Mouse (Mus musculus) bone marrow macrophage, adult 2 months (primary cell): ENCODE measurements around the gene Cog5.

ENCODE experiments used
- CTCF ChIP-seq: IDR thresholded peaks from 2 replicates; pipeline ENCODE4 v1.5.1; 2012; ENCODE audit warnings: low read depth, mild to moderate bottlenecking, low read length, moderate library complexity
- POLR2A ChIP-seq: IDR thresholded peaks from 2 replicates; pipeline ENCODE4 v1.6.1; 2012; ENCODE audit warnings: mild to moderate bottlenecking, low read depth, low read length, borderline replicate concordance

DNA sequence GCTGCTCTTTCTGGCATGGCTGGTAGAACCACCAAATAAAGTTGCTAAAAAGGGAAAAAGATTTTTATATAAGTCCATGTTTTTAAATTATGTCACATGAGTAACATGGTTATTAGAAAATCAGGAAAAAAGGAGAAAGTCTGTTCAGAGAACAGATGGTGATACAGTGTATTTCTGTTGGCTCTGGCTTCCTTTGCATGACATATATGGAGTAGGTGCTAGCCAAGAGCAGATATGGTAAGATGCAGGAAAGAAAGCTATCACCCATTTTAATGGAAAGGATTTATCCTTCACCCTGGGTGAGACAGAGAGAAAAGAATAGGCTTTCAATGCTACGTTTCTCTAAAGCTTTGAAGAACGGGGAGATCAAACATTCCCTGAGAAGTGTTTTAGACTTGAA is 99.8 kb downstream of the Cog5 start:
- no peak for TF ChIP-seq CTCF
- TF ChIP-seq POLR2A, result no peak
